Mouse (Mus musculus): Measurements from ENCODE around the gene Adgrv1. TPM values are rescaled to one million over a fixed set of nuclear protein-coding genes. Genes with fewer than 3 reads are reported as not detected.

Adgrv1 gene
- polyA plus RNA-seq, 1 experiment = 0.56 TPM

- Histone ChIP-seq H3K4me3 (ENCODE audit: insufficient read depth, low read depth, low read length) (no peak overlapping the region), H3K27me3 (replicated peaks; ENCODE audit: control insufficient read depth, insufficient read depth, low read length) (no peaks in the 10 kb centered on the region), H3K4me1 (ENCODE audit: control insufficient read depth, insufficient read depth, low read length) (peaks cover 8% of the 10 kb centered on the region; the same call in 1 of the 2 replicates), H3K27ac (ENCODE audit: insufficient read depth, low read depth, low read length) (no peak overlapping the region), H3K36me3 (ENCODE audit: control insufficient read depth, insufficient read depth, low read length) (no peaks in the 10 kb centered on the region)
- no peak for TF ChIP-seq POLR2A (IDR thresholded peaks at IDR 0.05; ENCODE audit: low read depth, low read length)
- TF ChIP-seq CTCF (conservative IDR thresholded peaks at IDR 0.05; ENCODE audit: insufficient read depth, insufficient read length, low read depth, low read length) = no peak
- DNase-seq = no peak
- WGBS = 80% methylated on average over 5 of the region's 5 CpGs
These were observed 262.0 kb downstream of the Adgrv1 start for GRCm38 (mm10) chr13:81370801-81371456.

GRCm38 (mm10) chr13:81370196-81370595 lies 262.8 kb downstream of the Adgrv1 start:
- no peaks in the 10 kb centered on the region for H3K36me3 ChIP-seq (ENCODE audit: control insufficient read depth, insufficient read depth, low read length)
- no peaks in the 10 kb centered on the region for H3K27me3 ChIP-seq (replicated peaks; ENCODE audit: control insufficient read depth, insufficient read depth, low read length)
- H3K4me1 ChIP-seq (ENCODE audit: control insufficient read depth, insufficient read depth, low read length) = peaks cover 8% of the 10 kb centered on the region; the same call in 1 of the 2 replicates
- H3K27ac ChIP-seq (ENCODE audit: insufficient read depth, low read depth, low read length) = no peak overlapping the region
- no peak overlapping the region for H3K4me3 ChIP-seq (ENCODE audit: insufficient read depth, low read depth, low read length)
- no peak for DNase-seq
- WGBS = 90% methylated on average over 6 of the region's 6 CpGs
- TF ChIP-seq POLR2A (IDR thresholded peaks at IDR 0.05; ENCODE audit: low read depth, low read length) = no peak

- WGBS = 79% methylated on average over 2 of the region's 2 CpGs
- 0 out of 2 replicates have a peak, but pooled peaks have one; percentile 12 for TF ChIP-seq CTCF (conservative IDR thresholded peaks at IDR 0.05; ENCODE audit: insufficient read depth, insufficient read length, low read depth, low read length)
- TF ChIP-seq POLR2A (IDR thresholded peaks at IDR 0.05; ENCODE audit: low read depth, low read length) = no peak
These were observed 263.4 kb downstream of the Adgrv1 start for GRCm38 (mm10) chr13:81369564-81369963.

GRCm38 (mm10) chr13:81368987-81369386 lies 264.0 kb downstream of the Adgrv1 start:
- TF ChIP-seq POLR2A (IDR thresholded peaks at IDR 0.05; ENCODE audit: low read depth, low read length) = no peak
- no peak for TF ChIP-seq CTCF (conservative IDR thresholded peaks at IDR 0.05; ENCODE audit: insufficient read depth, insufficient read length, low read depth, low read length)
- DNase-seq = peak; percentile 64
- Histone ChIP-seq H3K27me3 (replicated peaks; ENCODE audit: control insufficient read depth, insufficient read depth, low read length) (no peaks in the 10 kb centered on the region), H3K4me1 (ENCODE audit: control insufficient read depth, insufficient read depth, low read length) (peaks cover 8% of the 10 kb centered on the region; the same call in 1 of the 2 replicates), H3K4me3 (ENCODE audit: insufficient read depth, low read depth, low read length) (no peak overlapping the region), H3K27ac (ENCODE audit: insufficient read depth, low read depth, low read length) (no peak overlapping the region), H3K36me3 (ENCODE audit: control insufficient read depth, insufficient read depth, low read length) (no peaks in the 10 kb centered on the region)
- WGBS = 36% methylated on average over 4 of the region's 4 CpGs

More at GRCm38 (mm10) chr13:81369564-81369963, 263.4 kb downstream of the Adgrv1 start:
- H3K4me1 ChIP-seq (ENCODE audit: control insufficient read depth, insufficient read depth, low read length) = peaks cover 8% of the 10 kb centered on the region; the same call in 1 of the 2 replicates
- no peaks in the 10 kb centered on the region for H3K27me3 ChIP-seq (replicated peaks; ENCODE audit: control insufficient read depth, insufficient read depth, low read length)
- no peak overlapping the region for H3K4me3 ChIP-seq (ENCODE audit: insufficient read depth, low read depth, low read length)
- peak; percentile 42 for DNase-seq
- no peaks in the 10 kb centered on the region for H3K36me3 ChIP-seq (ENCODE audit: control insufficient read depth, insufficient read depth, low read length)
- no peak overlapping the region for H3K27ac ChIP-seq (ENCODE audit: insufficient read depth, low read depth, low read length)

GRCm38 (mm10) chr13:81367681-81368376 lies 265.1 kb downstream of the Adgrv1 start:
- H3K36me3 ChIP-seq (ENCODE audit: control insufficient read depth, insufficient read depth, low read length) = no peaks in the 10 kb centered on the region
- peak overlapping the region; percentile 49; the same call in 1 of the 2 replicates for H3K27ac ChIP-seq (ENCODE audit: insufficient read depth, low read depth, low read length)
- H3K4me1 ChIP-seq (ENCODE audit: control insufficient read depth, insufficient read depth, low read length) = peaks cover 8% of the 10 kb centered on the region; the same call in 1 of the 2 replicates
- no peaks in the 10 kb centered on the region for H3K27me3 ChIP-seq (replicated peaks; ENCODE audit: control insufficient read depth, insufficient read depth, low read length)
- no peak for TF ChIP-seq CTCF (conservative IDR thresholded peaks at IDR 0.05; ENCODE audit: insufficient read depth, insufficient read length, low read depth, low read length)
- TF ChIP-seq POLR2A (IDR thresholded peaks at IDR 0.05; ENCODE audit: low read depth, low read length) = no peak
- 32% methylated on average over 4 of the region's 4 CpGs for WGBS
- peak; percentile 59 for DNase-seq
- no peak overlapping the region for H3K4me3 ChIP-seq (ENCODE audit: insufficient read depth, low read depth, low read length)

- no peak for DNase-seq
- 93% methylated on average over 2 of the region's 2 CpGs for WGBS
- no peaks in the 10 kb centered on the region for H3K36me3 ChIP-seq (ENCODE audit: control insufficient read depth, insufficient read depth, low read length)
- TF ChIP-seq CTCF (conservative IDR thresholded peaks at IDR 0.05; ENCODE audit: insufficient read depth, insufficient read length, low read depth, low read length) (no peak), POLR2A (IDR thresholded peaks at IDR 0.05; ENCODE audit: low read depth, low read length) (no peak)
- H3K27me3 ChIP-seq (replicated peaks; ENCODE audit: control insufficient read depth, insufficient read depth, low read length) = no peaks in the 10 kb centered on the region
- no peak overlapping the region for H3K27ac ChIP-seq (ENCODE audit: insufficient read depth, low read depth, low read length)
- H3K4me1 ChIP-seq (ENCODE audit: control insufficient read depth, insufficient read depth, low read length) = no peaks in the 10 kb centered on the region
- H3K4me3 ChIP-seq (ENCODE audit: insufficient read depth, low read depth, low read length) = no peak overlapping the region
These were observed 272.6 kb downstream of the Adgrv1 start for GRCm38 (mm10) chr13:81360338-81360737.

- Histone ChIP-seq H3K4me3 (ENCODE audit: insufficient read depth, low read depth, low read length) (no peak overlapping the region), H3K4me1 (ENCODE audit: control insufficient read depth, insufficient read depth, low read length) (no peaks in the 10 kb centered on the region), H3K36me3 (ENCODE audit: control insufficient read depth, insufficient read depth, low read length) (no peaks in the 10 kb centered on the region), H3K27ac (ENCODE audit: insufficient read depth, low read depth, low read length) (no peak overlapping the region), H3K27me3 (replicated peaks; ENCODE audit: control insufficient read depth, insufficient read depth, low read length) (no peaks in the 10 kb centered on the region)
- TF ChIP-seq CTCF (conservative IDR thresholded peaks at IDR 0.05; ENCODE audit: insufficient read depth, insufficient read length, low read depth, low read length) = no peak
- TF ChIP-seq POLR2A (IDR thresholded peaks at IDR 0.05; ENCODE audit: low read depth, low read length) = no peak
- DNase-seq = no peak
- WGBS = 51% methylated on average over 1 of the region's 1 CpGs
These were observed 274.2 kb downstream of the Adgrv1 start for GRCm38 (mm10) chr13:81358766-81359165.

All from kidney, adult 2 months (tissue).